ENCODE assay signal across 12 mouse cellular contexts in genomic region chr2:145724288-145724687, GRCm38 (mm10). TPM values are rescaled to one million over a fixed set of nuclear protein-coding genes. Genes with fewer than 3 reads are reported as not detected.
DNase-seq lines count a peak whose midpoint lies in the region.
"Had no signal": no experiment of that assay in that cellular context is flagged by ENCODE, and none has a peak within 500 bp of the region (broad histone marks: within the 10 kb centered on the region; RNA-seq: fewer than 3 reads in every experiment).

No protein-coding gene starts in this region.

- intact Hi-C loops in left cerebral cortex, postnatal 25 days (cut with DNase I) = no loop called here

- DNase-seq in frontal cortex, adult 2 months (ENCODE audit: extremely low spot score in 1 of 2, low spot score in 1 of 2) = peak; percentile 46 to 59
- DNase-seq in frontal cortex, postnatal 10 days (ENCODE audit: low spot score in 2 of 2) = no peak
- DNase-seq in layer of hippocampus, adult 9-11 months = peak; percentile 24
- DNase-seq in layer of hippocampus, adult 9-10 months (ENCODE audit: low spot score) = no peak
- DNase-seq in left cerebral cortex, postnatal 25 days (ENCODE audit: low spot score in 2 of 2) = peak; percentile 9 to 82
- peak; percentile 89 for DNase-seq in telencephalon, adult 2 months (ENCODE audit: low read depth, low spot score)
- DNase-seq in liver = no peak
- DNase-seq: adrenal gland, adult 8-10 months; cerebellum, postnatal 25 days; heart, postnatal 4 days; spleen, adult 18-20 months; thymus, postnatal 4 days had no signal

RNA-seq across cellular contexts. Expression of gene Rin2, which starts 49.3 kb away (rescaled TPM):
- polyA plus RNA-seq in frontal cortex, adult 2 months (2012; rRNA removed) = 17.2 and 18.5 TPM in 2 replicates
- total RNA-seq in left cerebral cortex, postnatal 25 days (2021) = 10 to 100 TPM; 18.4 to 22.6 TPM

Comparison
In these comparisons a context has a peak if more than half of its experiments do, and no peak if none do; other contexts are left out.
1. DNase-seq: peak in frontal cortex, adult 2 months (2 of 2), layer of hippocampus, adult 9-11 months (single experiment), left cerebral cortex, postnatal 25 days (2 of 2) and telencephalon, adult 2 months (single experiment); none in frontal cortex, postnatal 10 days (0 of 2), layer of hippocampus, adult 9-10 months (single experiment) and liver (single experiment).